Mouse (Mus musculus): ENCODE measurements around the gene R3hdm1. TPM values are rescaled to one million over a fixed set of nuclear protein-coding genes. Genes with fewer than 3 reads are reported as not detected.
A peak's percentile ranks its signal among the peaks of the same experiment; 100 is the strongest.

Gene R3hdm1
- polyA plus RNA-seq, 1 experiment from 2014 or later = 67.4 TPM

GRCm38 (mm10) chr1:128284157-128284690 lies 181.1 kb downstream of the R3hdm1 start:
- Histone ChIP-seq H3K9ac (ENCODE audit: low read length) (no peak overlapping the region), H3K27me3 (replicated peaks; ENCODE audit: control insufficient read depth, insufficient read depth, low read length) (no peaks in the 10 kb centered on the region), H3K27ac (ENCODE audit: low read depth) (no peak overlapping the region), H3K4me1 (replicated peaks; ENCODE audit: control insufficient read depth, insufficient read depth, low read length) (no peaks in the 10 kb centered on the region), H3K4me2 (ENCODE audit: low read length) (no peak overlapping the region), H3K4me3 (ENCODE audit: low read depth, low read length) (no peak overlapping the region), H3K36me3 (ENCODE audit: control insufficient read depth, insufficient read depth, low read length) (peaks cover 11% of the 10 kb centered on the region), H3K9me3 (ENCODE audit: control insufficient read depth, low read length) (no peaks in the 10 kb centered on the region)
- DNase-seq (ENCODE audit: low spot score) = no peak
- WGBS = 78% methylated on average over 8 of the region's 8 CpGs
- no peak for ATAC-seq (replicated peaks; ENCODE audit: low FRiP score, low TSS enrichment, low read depth)

DNA sequence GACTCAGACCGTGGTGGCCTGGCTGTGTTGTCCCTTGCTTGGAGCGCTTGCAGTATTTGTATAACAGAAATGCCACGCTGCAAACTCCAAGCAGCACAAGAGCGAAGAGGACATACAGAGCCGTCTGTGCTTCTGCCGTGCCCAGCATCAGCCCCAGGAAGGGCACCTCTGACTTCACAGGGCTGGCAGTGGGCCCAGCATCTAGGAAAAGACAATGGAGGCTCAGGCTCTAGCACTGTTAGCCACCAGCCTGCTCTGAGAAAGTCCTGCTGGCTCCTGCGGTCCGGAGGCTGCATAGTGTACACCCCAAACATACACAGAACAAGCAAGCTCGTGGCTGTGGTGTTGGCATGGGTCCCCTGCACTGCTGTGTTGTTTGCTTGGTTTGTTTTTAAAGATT lies 182.0 kb downstream of the R3hdm1 start:
- ATAC-seq (replicated peaks; ENCODE audit: low FRiP score, low TSS enrichment, low read depth) (no peak), DNase-seq (ENCODE audit: low spot score) (no peak)
- no peak overlapping the region for H3K27ac ChIP-seq (ENCODE audit: low read depth)
- H3K4me3 ChIP-seq (ENCODE audit: low read depth, low read length) = no peak overlapping the region
- 0 out of 2 replicates have a peak, but pooled peaks cover 3% of the 10 kb centered on the region for H3K36me3 ChIP-seq (ENCODE audit: control insufficient read depth, insufficient read depth, low read length)
- no peak overlapping the region for H3K4me2 ChIP-seq (ENCODE audit: low read length)
- H3K9me3 ChIP-seq (ENCODE audit: control insufficient read depth, low read length) = no peaks in the 10 kb centered on the region
- no peaks in the 10 kb centered on the region for H3K4me1 ChIP-seq (replicated peaks; ENCODE audit: control insufficient read depth, insufficient read depth, low read length)
- 87% methylated on average over 9 of the region's 9 CpGs for WGBS
- H3K9ac ChIP-seq (ENCODE audit: low read length) = no peak overlapping the region
- H3K27me3 ChIP-seq (replicated peaks; ENCODE audit: control insufficient read depth, insufficient read depth, low read length) = no peaks in the 10 kb centered on the region

MicroRNAs within 50 kb of the gene (microRNA counts, 519-probe panel; counts per million panel counts)
- 3,161 counts per million, percentile 38 among the panel's probes with 10 or more counts for microRNA mmu-miR-128

Small RNA genes within 50 kb of the gene (microRNA-seq; reads per million reads assigned to microRNA genes)
- 105 reads per million, percentile 59 among the genes with 10 or more reads in this experiment for gene Mir128-1

Other genes starting within 250 kb of the R3hdm1 start
- not detected in 2 replicates for gene Map3k19, start 248.3 kb upstream of the R3hdm1 start, polyA plus RNA-seq (2014; fragmentation: Nextera tagmentation; extraction: Ambion mirVana)
- 22.8 and 25.3 TPM in 2 replicates for gene Rab3gap1, start 234.5 kb upstream of the R3hdm1 start, polyA plus RNA-seq (2014; fragmentation: Nextera tagmentation; extraction: Ambion mirVana)
- gene Zranb3, start 254 bp upstream of the R3hdm1 start, polyA plus RNA-seq (2014; fragmentation: Nextera tagmentation; extraction: Ambion mirVana) = 8.4 and 11.4 TPM in 2 replicates
- 65.3 and 66.6 TPM in 2 replicates for gene Ubxn4, start 140.7 kb downstream of the R3hdm1 start, polyA plus RNA-seq (2014; fragmentation: Nextera tagmentation; extraction: Ambion mirVana)
- 0.31 TPM in 2 replicates for gene Lct, start 225.0 kb downstream of the R3hdm1 start, polyA plus RNA-seq (2014; fragmentation: Nextera tagmentation; extraction: Ambion mirVana)